Mouse (Mus musculus) small intestine, adult 2 months (tissue): ENCODE measurements around the gene Cyp4a12b. TPM values are rescaled to one million over a fixed set of nuclear protein-coding genes. Genes with fewer than 3 reads are reported as not detected.

ENCODE experiments used
- H3K27ac ChIP-seq: fragments of 200-500 bp; 2 replicates; pipeline ENCODE4 v1.5.1; 2012; ENCODE audit warnings: low read depth, low read length, control low read depth, inconsistent platforms; ENCODE audit not compliant: insufficient read depth
- H3K27me3 ChIP-seq: fragments of 200-500 bp; 2 replicates; pipeline ENCODE4 v1.6.1; 2012; ENCODE audit warnings: mild to moderate bottlenecking, moderate library complexity, low read length, inconsistent platforms; ENCODE audit not compliant: control insufficient read depth, insufficient read depth
- H3K36me3 ChIP-seq: fragments of 200-500 bp; 2 replicates; pipeline ENCODE4 v1.6.1; 2012; ENCODE audit warnings: mild to moderate bottlenecking, low read length, control low read depth, inconsistent platforms; ENCODE audit not compliant: control insufficient read depth, insufficient read depth
- H3K4me1 ChIP-seq: fragments of 200-500 bp; 2 replicates; pipeline ENCODE4 v1.6.1; 2012; ENCODE audit warnings: low read length, inconsistent platforms, mixed read lengths; ENCODE audit not compliant: control insufficient read depth, insufficient read depth, insufficient read length
- H3K4me3 ChIP-seq: fragments of 200-500 bp; 2 replicates; pipeline ENCODE4 v1.5.1; 2012; ENCODE audit warnings: low read depth, mild to moderate bottlenecking, control low read depth, inconsistent platforms, low read length, moderate library complexity
- CTCF ChIP-seq: fragments of 200-500 bp; IDR thresholded peaks from 2 replicates; pipeline ENCODE4 v1.5.1; 2012; ENCODE audit warnings: low read depth, mild to moderate bottlenecking, control low read depth, inconsistent platforms, low read length, moderate library complexity, mixed read lengths; ENCODE audit not compliant: insufficient replicate concordance, insufficient read length; ENCODE audit errors: extremely low read depth
- POLR2A ChIP-seq: fragments of 200-500 bp; IDR thresholded peaks from 2 replicates; pipeline ENCODE4 v1.6.1; 2012; ENCODE audit warnings: low read depth, mild to moderate bottlenecking, control low read depth, inconsistent platforms, low read length, moderate library complexity
- WGBS: fragments of 180-500 bp; shearing (Covaris S2); methylation state at CpG from one replicate; pipeline ENCODE4 v1.1.7; 2018; 5-methylcytosine and 5-hydroxymethylcytosine counted together
- polyA plus RNA-seq: library from polyadenylated mRNA; depleted of rRNA; stranded (reverse); fragments of >200 nt; gene quantifications from 2 replicates; pipeline ENCODE4 v1.2.3, GENCODE M21; 2012; rRNA removed

Cyp4a12b gene
- polyA plus RNA-seq, 1 experiment: not detected

DNA sequence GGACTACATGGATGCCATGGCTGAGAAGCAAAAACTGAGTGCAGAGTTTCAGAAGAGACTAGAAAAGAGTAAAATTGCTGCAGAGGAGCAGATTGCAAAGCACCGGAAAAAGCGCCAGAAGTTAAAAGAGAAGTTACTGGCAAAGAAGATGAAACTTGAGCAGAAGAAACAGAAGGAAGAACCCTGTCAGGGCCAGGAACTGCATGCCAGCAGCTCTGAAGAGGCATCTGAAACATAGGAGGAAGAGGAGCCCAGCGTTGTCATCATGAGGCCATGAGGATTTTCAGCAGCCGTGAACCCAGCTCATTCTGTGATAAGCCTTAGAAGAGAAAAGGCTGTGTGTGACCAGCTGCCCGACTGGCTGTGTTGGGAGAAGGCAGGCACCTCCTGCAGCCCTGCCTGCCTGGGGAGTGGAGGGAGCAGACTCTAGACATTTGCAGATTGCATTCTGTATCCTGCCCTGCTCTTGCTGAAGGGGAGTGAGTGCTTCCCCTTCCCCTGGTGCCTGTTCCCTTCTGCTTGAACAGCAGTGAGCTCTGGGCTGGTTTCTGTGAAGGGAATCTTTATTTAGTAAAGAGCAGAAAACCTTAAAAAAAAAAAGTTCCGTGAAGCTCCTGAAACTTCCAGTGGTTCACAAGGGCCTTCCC is 69.7 kb downstream of the Cyp4a12b start:
- Histone ChIP-seq H3K27ac (no peak overlapping the region), H3K36me3 (no peaks in the 10 kb centered on the region), H3K27me3 (no peaks in the 10 kb centered on the region), H3K4me3 (no peak overlapping the region), H3K4me1 (no peaks in the 10 kb centered on the region)
- WGBS: 54% methylated on average over 6 of the region's 6 CpGs
- TF ChIP-seq POLR2A: no peak
- TF ChIP-seq CTCF: no peak

Other genes with a start within 250 kb of the Cyp4a12b start
- not detected in 2 replicates for gene Cyp4a29, start 169.5 kb upstream of the Cyp4a12b start, polyA plus RNA-seq
- gene Cyp4a12a, start 112.6 kb upstream of the Cyp4a12b start, polyA plus RNA-seq: not detected in 2 replicates
- gene Cyp4a30b, start 41.0 kb downstream of the Cyp4a12b start, polyA plus RNA-seq: not detected in 2 replicates
- not detected in 2 replicates for gene Cyp4a14, start 84.5 kb downstream of the Cyp4a12b start, polyA plus RNA-seq
- 2.6 TPM in 1 of 2 replicates, not detected in the other for gene Cyp4a10, start 106.6 kb downstream of the Cyp4a12b start, polyA plus RNA-seq
- not detected in 2 replicates for gene Cyp4a31, start 152.0 kb downstream of the Cyp4a12b start, polyA plus RNA-seq
- gene Cyp4a32, start 189.3 kb downstream of the Cyp4a12b start, polyA plus RNA-seq: 0.06 TPM in 1 of 2 replicates, not detected in the other
- 41.0 and 213 TPM in 2 replicates for gene Cyp4b1, start 236.1 kb downstream of the Cyp4a12b start, polyA plus RNA-seq